Mouse (Mus musculus) Muller cell, postnatal 12 days (primary cell): ENCODE data around the gene Tmem52.
"Not testable (repeated sequence)": the region's sequence is repeated elsewhere in the genome, so short reads cannot be mapped to it uniquely, and the experiment has no call there.

Experiments
- DNase-seq: peaks from one replicate; pipeline ENCODE4 v3.0.0-alpha.2; 2015; ENCODE audit errors: inconsistent ontology term

Gene Tmem52

GRCm38 (mm10) chr4:155468952-155469351, at the start of gene Tmem52:
TSS of gene Tmem52 (plus strand) at chr4:155469114.
- peak; percentile 31 for DNase-seq

- DNase-seq, result peak; percentile 5
These were observed 48.8 kb upstream of the Tmem52 start for GRCm38 (mm10) chr4:155420137-155420536.

- not testable (repeated sequence) for DNase-seq
These were observed 47.2 kb upstream of the Tmem52 start for GRCm38 (mm10) chr4:155421412-155422370.

GRCm38 (mm10) chr4:155423988-155424387, 44.9 kb upstream of the Tmem52 start:
- no peak for DNase-seq

GRCm38 (mm10) chr4:155426272-155426671, 42.6 kb upstream of the Tmem52 start:
- DNase-seq, result no peak

- DNase-seq, result no peak
These were observed 40.5 kb upstream of the Tmem52 start for GRCm38 (mm10) chr4:155428442-155428841.

- no peak for DNase-seq
These were observed 39.7 kb upstream of the Tmem52 start for GRCm38 (mm10) chr4:155429202-155429601.

GRCm38 (mm10) chr4:155432358-155432757, 36.6 kb upstream of the Tmem52 start:
- DNase-seq, result no peak

- no peak for DNase-seq
These were observed 34.9 kb upstream of the Tmem52 start for GRCm38 (mm10) chr4:155433993-155434392.

- no peak for DNase-seq
These were observed 26.1 kb upstream of the Tmem52 start for GRCm38 (mm10) chr4:155442808-155443207.

- DNase-seq, result no peak
These were observed 17.3 kb upstream of the Tmem52 start for GRCm38 (mm10) chr4:155451597-155451996.

GRCm38 (mm10) chr4:155458575-155458974, 10.3 kb upstream of the Tmem52 start:
- no peak for DNase-seq

GRCm38 (mm10) chr4:155463050-155463449, 5.9 kb upstream of the Tmem52 start:
- DNase-seq, result no peak

- no peak for DNase-seq
These were observed 5.3 kb upstream of the Tmem52 start for GRCm38 (mm10) chr4:155463611-155464010.

GRCm38 (mm10) chr4:155464061-155464460, 4.9 kb upstream of the Tmem52 start:
- no peak for DNase-seq

GRCm38 (mm10) chr4:155465607-155466006, 3.3 kb upstream of the Tmem52 start:
- DNase-seq, result no peak

- no peak for DNase-seq
These were observed 2.8 kb upstream of the Tmem52 start for GRCm38 (mm10) chr4:155466080-155466479.

- DNase-seq, result no peak
These were observed 1.5 kb upstream of the Tmem52 start for GRCm38 (mm10) chr4:155467237-155468010.

GRCm38 (mm10) chr4:155469590-155470262, 812 bp downstream of the Tmem52 start:
- DNase-seq, result no peak

- DNase-seq, result no peak
These were observed 1.5 kb downstream of the Tmem52 start for GRCm38 (mm10) chr4:155470263-155470953.

GRCm38 (mm10) chr4:155470997-155471396, 2.1 kb downstream of the Tmem52 start:
- no peak for DNase-seq
